23 mouse cellular contexts compared by ENCODE assay signal in the genomic region with DNA sequence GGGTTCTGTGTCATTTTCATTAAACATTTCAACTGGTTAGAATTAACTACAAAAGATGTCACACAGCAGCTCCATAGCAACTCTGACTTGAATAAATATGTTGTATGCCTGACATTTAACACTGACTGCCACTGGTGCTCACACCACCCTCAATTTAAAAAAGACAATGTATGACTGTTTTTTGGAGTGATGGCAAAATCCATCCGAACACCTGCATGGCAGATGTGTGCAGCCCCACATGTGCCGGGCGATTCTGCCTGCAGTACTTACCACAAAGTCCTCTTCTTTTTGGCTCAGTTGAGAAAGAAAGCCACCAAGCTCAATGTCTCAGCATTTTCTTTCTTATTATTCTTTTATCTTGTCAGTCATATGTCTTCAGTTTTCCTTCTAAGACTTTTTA.
DNase-seq lines count a peak whose midpoint lies in the region; ATAC-seq and TF ChIP-seq lines count a peak whose summit lies in the region.
"Had no signal": no experiment of that assay in that cellular context is flagged by ENCODE, and none has a peak within 500 bp of the region (broad histone marks: within the 10 kb centered on the region; RNA-seq: fewer than 3 reads in every experiment).

No protein-coding gene starts in this region.

- H3K4me2 ChIP-seq in forebrain, postnatal 0 days (ENCODE audit: low read depth), result no peak overlapping the region
- H3K4me2 ChIP-seq in forebrain, embryonic 13.5 days, result no peak overlapping the region
- H3K4me2 ChIP-seq in embryonic facial prominence, embryonic 11.5 days (ENCODE audit: low read depth, low read length), result no peak overlapping the region
- H3K4me2 ChIP-seq: midbrain, embryonic 13.5 days; stomach, embryonic 15.5 days had no signal

- H3K27me3 ChIP-seq in forebrain, postnatal 0 days (ENCODE audit: insufficient read depth, low read length), result no peaks in the 10 kb centered on the region
- H3K27me3 ChIP-seq in forebrain, embryonic 13.5 days, result no peaks in the 10 kb centered on the region
- H3K27me3 ChIP-seq in embryonic facial prominence, embryonic 11.5 days (ENCODE audit: control insufficient read depth, insufficient read depth, low read length), result no peaks in the 10 kb centered on the region
- H3K27me3 ChIP-seq: midbrain, embryonic 13.5 days; stomach, embryonic 15.5 days had no signal

- no peak overlapping the region for H3K9ac ChIP-seq in forebrain, postnatal 0 days
- H3K9ac ChIP-seq in forebrain, embryonic 13.5 days, result no peak overlapping the region
- H3K9ac ChIP-seq in embryonic facial prominence, embryonic 11.5 days (replicated peaks; ENCODE audit: low read length), result no peak overlapping the region
- H3K9ac ChIP-seq: midbrain, embryonic 13.5 days; stomach, embryonic 15.5 days had no signal

- no peak overlapping the region for H3K4me3 ChIP-seq in forebrain, postnatal 0 days (ENCODE audit: low read depth, low read length)
- H3K4me3 ChIP-seq in forebrain, embryonic 13.5 days, result no peak overlapping the region
- no peak overlapping the region for H3K4me3 ChIP-seq in embryonic facial prominence, embryonic 11.5 days (ENCODE audit: low read depth, low read length)
- H3K4me3 ChIP-seq: layer of hippocampus, adult 2 months; midbrain, embryonic 13.5 days; myocyte; stomach, embryonic 15.5 days had no signal

- H3K9me3 ChIP-seq in forebrain, postnatal 0 days (ENCODE audit: low read length), result no peaks in the 10 kb centered on the region
- H3K9me3 ChIP-seq in forebrain, embryonic 13.5 days (replicated peaks), result no peaks in the 10 kb centered on the region
- no peaks in the 10 kb centered on the region for H3K9me3 ChIP-seq in embryonic facial prominence, embryonic 11.5 days (replicated peaks; ENCODE audit: control insufficient read depth, low read length)
- H3K9me3 ChIP-seq: midbrain, embryonic 13.5 days; stomach, embryonic 15.5 days had no signal

- H3K27ac ChIP-seq in forebrain, postnatal 0 days (ENCODE audit: low read depth, low read length), result no peak overlapping the region
- H3K27ac ChIP-seq in forebrain, embryonic 13.5 days, result no peak overlapping the region
- H3K27ac ChIP-seq in embryonic facial prominence, embryonic 11.5 days (replicated peaks; ENCODE audit: low read depth, low read length), result no peak overlapping the region
- H3K27ac ChIP-seq: layer of hippocampus, adult 2 months; midbrain, embryonic 13.5 days; stomach, embryonic 15.5 days had no signal

- H3K36me3 ChIP-seq in forebrain, postnatal 0 days (ENCODE audit: insufficient read depth), result no peaks in the 10 kb centered on the region
- no peaks in the 10 kb centered on the region for H3K36me3 ChIP-seq in forebrain, embryonic 13.5 days (ENCODE audit: poor library complexity, severe bottlenecking)
- no peaks in the 10 kb centered on the region for H3K36me3 ChIP-seq in embryonic facial prominence, embryonic 11.5 days (replicated peaks; ENCODE audit: control insufficient read depth, insufficient read depth, low read depth, low read length)
- H3K36me3 ChIP-seq: midbrain, embryonic 13.5 days; stomach, embryonic 15.5 days had no signal

- WGBS in forebrain, postnatal 0 days, result 75% methylated on average over 3 of the region's 3 CpGs
- 82% methylated on average over 3 of the region's 3 CpGs for WGBS in forebrain, embryonic 13.5 days
- WGBS in embryonic facial prominence, embryonic 11.5 days, result 32% methylated on average over 3 of the region's 3 CpGs

- no peak for ATAC-seq in forebrain, postnatal 0 days
- ATAC-seq in forebrain, embryonic 13.5 days, result no peak
- no peak for ATAC-seq in embryonic facial prominence, embryonic 11.5 days (replicated peaks; ENCODE audit: insufficient number of reproducible peaks, low FRiP score, low TSS enrichment, low read depth)
- no peak for ATAC-seq in monocyte, adult 5-6 weeks (replicated peaks; ENCODE audit: insufficient number of reproducible peaks, low FRiP score, low TSS enrichment, poor library complexity, severe bottlenecking)
- ATAC-seq: CD4-positive, CD25-positive, alpha-beta regulatory T cell, adult 4 months; inflammation-experienced regulatory T-cells, adult 6 months; lung, postnatal 0 days; midbrain, embryonic 13.5 days had no signal

- no peak for TF ChIP-seq CTCF in forebrain, postnatal 0 days (IDR thresholded peaks at IDR 0.05; ENCODE audit: low read depth)

- DNase-seq in forebrain, postnatal 0 days, result peak; percentile 1
- DNase-seq in embryonic facial prominence, embryonic 11.5 days (ENCODE audit: low spot score), result peak; percentile 48
- peak; percentile 51 to 67 for DNase-seq in thymus, adult 18-20 months
- peak; percentile 62 for DNase-seq in thymus, postnatal 4 days
- DNase-seq in T-cell, adult 2 months (ENCODE audit: low spot score), result no peak
- DNase-seq: adrenal gland, postnatal 25 days; cerebellum, adult 11-12 months; cerebellum, postnatal 25 days; gastrocnemius, postnatal 10 days; heart, adult 18-20 months; kidney, adult 2 months; kidney, postnatal 14 days; liver; right cerebral cortex, postnatal 25 days had no signal

- no peaks in the 10 kb centered on the region for H3K4me1 ChIP-seq in forebrain, postnatal 0 days (ENCODE audit: insufficient read depth)
- no peaks in the 10 kb centered on the region for H3K4me1 ChIP-seq in forebrain, embryonic 13.5 days
- no peaks in the 10 kb centered on the region for H3K4me1 ChIP-seq in embryonic facial prominence, embryonic 11.5 days (ENCODE audit: control insufficient read depth, insufficient read depth, low read length)
- H3K4me1 ChIP-seq: midbrain, embryonic 13.5 days; stomach, embryonic 15.5 days had no signal
